Mouse (Mus musculus): ENCODE data around the gene Zfp771. TPM values are rescaled to one million over a fixed set of nuclear protein-coding genes. Genes with fewer than 3 reads are reported as not detected.

The Zfp771 gene
- polyA plus RNA-seq, 1 experiment, result 118 TPM

- Histone ChIP-seq H3K27ac (ENCODE audit: insufficient read depth, low read depth, low read length) (peak overlapping the region; percentile 81), H3K4me1 (ENCODE audit: control insufficient read depth, insufficient read depth, insufficient read length, low read length) (peaks cover 2% of the 10 kb centered on the region; the same call in 1 of the 2 replicates), H3K27me3 (ENCODE audit: control insufficient read depth, insufficient read depth, low read length) (no peaks in the 10 kb centered on the region), H3K36me3 (ENCODE audit: control insufficient read depth, insufficient read depth, low read length) (no peaks in the 10 kb centered on the region), H3K4me3 (ENCODE audit: low read depth, low read length) (peak overlapping the region; percentile 56)
- no peak for TF ChIP-seq CTCF (IDR thresholded peaks at IDR 0.05; ENCODE audit: extremely low read depth, insufficient read length, insufficient replicate concordance, low read depth, low read length)
- no peak; the same call in 1 of the 2 replicates for TF ChIP-seq POLR2A (IDR thresholded peaks at IDR 0.05; ENCODE audit: low read depth, low read length)
- 64% methylated on average over 10 of the region's 10 CpGs for WGBS
Observed at GRCm38 (mm10) chr7:127217901-127218642, 26.0 kb upstream of the Zfp771 start.

DNA sequence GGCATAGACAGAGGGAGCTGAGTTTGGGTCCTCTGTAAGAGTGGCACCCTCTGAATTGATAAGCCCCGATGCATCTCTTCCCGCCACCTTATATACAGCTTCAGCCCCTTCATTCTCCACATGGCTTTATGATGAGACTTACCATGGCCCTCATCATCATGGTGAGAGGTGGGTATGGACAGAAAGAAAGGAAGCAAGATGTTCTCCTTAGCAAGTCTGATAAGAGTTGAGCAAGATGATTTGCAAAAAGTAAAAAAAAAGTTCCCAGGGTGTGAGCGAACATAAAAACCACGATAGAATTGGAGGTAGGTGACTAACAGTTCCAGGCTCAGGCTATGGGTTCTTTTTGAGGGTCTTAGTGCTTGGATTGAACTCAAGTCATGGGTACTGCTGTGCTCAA, 25.4 kb upstream of the Zfp771 start:
- no peaks in the 10 kb centered on the region for H3K36me3 ChIP-seq (ENCODE audit: control insufficient read depth, insufficient read depth, low read length)
- no peaks in the 10 kb centered on the region for H3K27me3 ChIP-seq (ENCODE audit: control insufficient read depth, insufficient read depth, low read length)
- H3K4me3 ChIP-seq (ENCODE audit: low read depth, low read length), result peak overlapping the region; percentile 22; the same call in 1 of the 2 replicates
- H3K4me1 ChIP-seq (ENCODE audit: control insufficient read depth, insufficient read depth, insufficient read length, low read length), result peaks cover 2% of the 10 kb centered on the region; the same call in 1 of the 2 replicates
- peak overlapping the region; percentile 60 for H3K27ac ChIP-seq (ENCODE audit: insufficient read depth, low read depth, low read length)
- 81% methylated on average over 4 of the region's 4 CpGs for WGBS
- TF ChIP-seq CTCF (IDR thresholded peaks at IDR 0.05; ENCODE audit: extremely low read depth, insufficient read length, insufficient replicate concordance, low read depth, low read length) (no peak), POLR2A (IDR thresholded peaks at IDR 0.05; ENCODE audit: low read depth, low read length) (no peak)

DNA sequence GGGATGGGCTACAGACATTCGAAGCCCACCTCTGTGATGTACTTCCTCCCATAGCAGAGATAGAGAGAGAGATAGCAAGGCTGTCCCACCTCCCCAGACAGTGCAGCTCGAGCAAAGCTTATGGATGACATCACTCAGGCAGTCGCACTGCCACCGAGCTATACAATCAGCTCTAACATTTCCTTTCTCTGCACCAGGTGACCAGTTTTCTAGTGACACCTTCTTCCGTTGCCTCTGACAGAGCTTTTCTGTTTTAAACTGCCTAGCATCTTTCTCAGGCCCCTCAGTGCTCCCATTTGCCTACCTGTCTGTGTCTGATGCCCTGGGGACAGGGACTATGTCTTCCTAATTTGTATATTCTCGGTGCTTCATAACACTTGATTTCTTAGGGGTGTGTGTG, 23.6 kb upstream of the Zfp771 start:
- H3K4me3 ChIP-seq (ENCODE audit: low read depth, low read length), result no peak overlapping the region
- TF ChIP-seq CTCF (IDR thresholded peaks at IDR 0.05; ENCODE audit: extremely low read depth, insufficient read length, insufficient replicate concordance, low read depth, low read length) (no peak), POLR2A (IDR thresholded peaks at IDR 0.05; ENCODE audit: low read depth, low read length) (no peak)
- WGBS, result 61% methylated on average over 6 of the region's 6 CpGs
- H3K4me1 ChIP-seq (ENCODE audit: control insufficient read depth, insufficient read depth, insufficient read length, low read length), result peaks cover 2% of the 10 kb centered on the region; the same call in 1 of the 2 replicates
- H3K27ac ChIP-seq (ENCODE audit: insufficient read depth, low read depth, low read length), result no peak overlapping the region
- H3K36me3 ChIP-seq (ENCODE audit: control insufficient read depth, insufficient read depth, low read length), result no peaks in the 10 kb centered on the region
- no peaks in the 10 kb centered on the region for H3K27me3 ChIP-seq (ENCODE audit: control insufficient read depth, insufficient read depth, low read length)

DNA sequence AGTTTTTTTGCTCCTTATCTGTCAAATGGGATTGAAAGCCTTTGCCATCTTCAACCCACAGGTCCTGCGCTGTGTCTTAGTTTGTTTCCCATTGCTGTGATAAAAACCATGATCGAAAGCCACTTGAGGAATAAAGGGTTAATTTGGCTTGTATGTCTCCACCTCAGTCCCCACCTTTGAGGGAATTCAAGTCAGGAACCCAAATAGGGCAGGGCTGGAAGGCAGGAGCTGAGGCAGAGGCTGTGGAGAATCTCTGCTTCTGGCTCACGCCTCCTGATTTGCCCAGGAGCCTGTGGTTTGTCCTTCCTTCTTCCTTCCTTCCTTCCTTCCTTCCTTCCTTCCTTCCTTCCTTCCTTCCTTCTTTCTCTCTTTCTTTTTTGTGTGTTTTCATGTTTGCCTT, 21.0 kb upstream of the Zfp771 start:
- Histone ChIP-seq H3K27ac (ENCODE audit: insufficient read depth, low read depth, low read length) (no peak overlapping the region), H3K36me3 (ENCODE audit: control insufficient read depth, insufficient read depth, low read length) (no peaks in the 10 kb centered on the region), H3K4me3 (ENCODE audit: low read depth, low read length) (no peak overlapping the region), H3K27me3 (ENCODE audit: control insufficient read depth, insufficient read depth, low read length) (no peaks in the 10 kb centered on the region), H3K4me1 (ENCODE audit: control insufficient read depth, insufficient read depth, insufficient read length, low read length) (peaks cover 5% of the 10 kb centered on the region; the same call in 1 of the 2 replicates)
- no peak for TF ChIP-seq CTCF (IDR thresholded peaks at IDR 0.05; ENCODE audit: extremely low read depth, insufficient read length, insufficient replicate concordance, low read depth, low read length)
- TF ChIP-seq POLR2A (IDR thresholded peaks at IDR 0.05; ENCODE audit: low read depth, low read length), result no peak
- 98% methylated on average over 3 of the region's 3 CpGs for WGBS

GRCm38 (mm10) chr7:127223515-127224478, 20.3 kb upstream of the Zfp771 start:
- Histone ChIP-seq H3K27me3 (ENCODE audit: control insufficient read depth, insufficient read depth, low read length) (no peaks in the 10 kb centered on the region), H3K4me1 (ENCODE audit: control insufficient read depth, insufficient read depth, insufficient read length, low read length) (peaks cover 5% of the 10 kb centered on the region; the same call in 1 of the 2 replicates), H3K36me3 (ENCODE audit: control insufficient read depth, insufficient read depth, low read length) (no peaks in the 10 kb centered on the region), H3K4me3 (ENCODE audit: low read depth, low read length) (no peak overlapping the region), H3K27ac (ENCODE audit: insufficient read depth, low read depth, low read length) (no peak overlapping the region)
- WGBS, result 73% methylated on average over 6 of the region's 6 CpGs
- TF ChIP-seq CTCF (IDR thresholded peaks at IDR 0.05; ENCODE audit: extremely low read depth, insufficient read length, insufficient replicate concordance, low read depth, low read length) (no peak), POLR2A (IDR thresholded peaks at IDR 0.05; ENCODE audit: low read depth, low read length) (no peak)

- no peaks in the 10 kb centered on the region for H3K27me3 ChIP-seq (ENCODE audit: control insufficient read depth, insufficient read depth, low read length)
- TF ChIP-seq POLR2A (IDR thresholded peaks at IDR 0.05; ENCODE audit: low read depth, low read length), result no peak
- TF ChIP-seq CTCF (IDR thresholded peaks at IDR 0.05; ENCODE audit: extremely low read depth, insufficient read length, insufficient replicate concordance, low read depth, low read length), result no peak
- peaks cover 5% of the 10 kb centered on the region; the same call in 1 of the 2 replicates for H3K4me1 ChIP-seq (ENCODE audit: control insufficient read depth, insufficient read depth, insufficient read length, low read length)
- no peaks in the 10 kb centered on the region for H3K36me3 ChIP-seq (ENCODE audit: control insufficient read depth, insufficient read depth, low read length)
- 83% methylated on average over 6 of the region's 6 CpGs for WGBS
- H3K4me3 ChIP-seq (ENCODE audit: low read depth, low read length), result no peak overlapping the region
- no peak overlapping the region for H3K27ac ChIP-seq (ENCODE audit: insufficient read depth, low read depth, low read length)
Observed at GRCm38 (mm10) chr7:127224616-127225015, 19.5 kb upstream of the Zfp771 start.

All from small intestine, adult 2 months (tissue).